Mouse (Mus musculus) bone marrow, adult 2 months (tissue): ENCODE measurements around the gene Nyap2.

ENCODE experiments used
- CTCF ChIP-seq: fragments of 200-500 bp; IDR thresholded peaks from 2 replicates; pipeline ENCODE4 v1.5.1; 2011; ENCODE audit warnings: low read length, control low read depth; ENCODE audit not compliant: control insufficient read depth, insufficient read depth
- POLR2A ChIP-seq: fragments of 200-500 bp; IDR thresholded peaks from 2 replicates; pipeline ENCODE4 v1.6.1; 2011; ENCODE audit warnings: low read depth, mild to moderate bottlenecking, control low read depth, low read length, borderline replicate concordance; ENCODE audit not compliant: control insufficient read depth

DNA sequence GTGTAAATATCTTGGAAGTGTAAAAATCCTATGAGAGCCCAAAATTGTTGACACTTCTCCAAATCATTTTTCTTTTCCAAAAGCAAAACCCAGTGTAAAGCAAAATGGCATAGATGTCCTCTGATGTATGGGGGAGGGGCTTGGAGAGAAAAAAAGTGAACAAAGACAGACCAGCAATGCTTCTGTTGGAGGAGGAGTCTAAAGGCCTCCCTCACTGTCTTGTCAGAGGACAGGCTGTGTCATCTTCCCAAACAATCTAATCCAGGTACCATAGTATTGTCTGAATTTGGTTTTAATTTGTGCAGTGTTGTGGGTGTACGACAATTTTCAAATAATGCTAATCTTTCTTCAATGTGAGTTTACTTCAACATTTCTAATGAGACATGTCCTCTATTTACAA lies 13.7 kb downstream of the Nyap2 start:
- TF ChIP-seq CTCF, result no peak
- no peak for TF ChIP-seq POLR2A
